Mouse (Mus musculus) embryo, embryonic 9.5 days (tissue): Measurements from ENCODE around the gene Ces1a.
A peak's percentile ranks its signal among the peaks of the same experiment; 100 is the strongest.

Experiments
- DNase-seq: peaks from one replicate; pipeline ENCODE4 v3.0.0-alpha.2; 2017; ENCODE audit errors: extremely low spot score

Gene Ces1a

DNA sequence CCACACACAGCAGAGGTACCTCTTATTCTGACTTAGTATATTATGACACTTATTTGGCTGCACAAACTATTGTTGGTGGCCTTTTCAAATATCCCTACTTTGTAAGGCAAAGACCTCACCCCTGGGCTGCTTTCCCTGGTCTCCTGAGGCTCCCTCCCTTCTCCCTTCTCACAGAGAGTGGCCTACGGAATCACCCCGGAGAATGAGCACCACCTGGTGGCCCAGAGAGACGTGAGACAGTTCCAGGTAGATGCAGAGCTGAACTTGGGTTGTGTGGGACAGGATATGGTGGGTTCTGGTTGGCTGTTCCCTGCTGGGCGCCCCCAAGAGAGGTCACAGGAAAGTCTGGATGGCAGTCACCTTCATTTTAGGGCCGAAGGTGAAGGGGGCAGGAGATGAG is 51.2 kb downstream of the Ces1a start:
- peak; percentile 20 for DNase-seq

DNA sequence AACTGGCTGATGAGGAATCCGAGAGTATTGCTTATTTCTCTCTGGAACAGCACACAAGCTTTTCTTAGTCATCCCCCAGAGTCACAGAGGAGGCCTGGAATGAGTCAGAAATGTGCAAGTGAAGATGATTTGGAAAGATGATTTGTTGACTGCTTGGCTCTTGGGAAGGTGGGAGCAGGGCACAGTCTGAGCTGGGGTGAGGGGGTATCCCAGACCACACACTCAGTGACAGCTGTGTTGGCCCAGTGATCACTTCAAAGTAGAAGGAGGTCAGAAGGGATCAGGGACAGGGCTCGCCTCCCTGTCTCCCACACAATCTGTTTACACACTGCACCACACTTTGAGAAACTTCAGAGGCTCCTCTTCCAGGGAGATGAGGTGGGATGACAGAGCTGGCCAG is 63.6 kb downstream of the Ces1a start:
- DNase-seq, result no peak

DNA sequence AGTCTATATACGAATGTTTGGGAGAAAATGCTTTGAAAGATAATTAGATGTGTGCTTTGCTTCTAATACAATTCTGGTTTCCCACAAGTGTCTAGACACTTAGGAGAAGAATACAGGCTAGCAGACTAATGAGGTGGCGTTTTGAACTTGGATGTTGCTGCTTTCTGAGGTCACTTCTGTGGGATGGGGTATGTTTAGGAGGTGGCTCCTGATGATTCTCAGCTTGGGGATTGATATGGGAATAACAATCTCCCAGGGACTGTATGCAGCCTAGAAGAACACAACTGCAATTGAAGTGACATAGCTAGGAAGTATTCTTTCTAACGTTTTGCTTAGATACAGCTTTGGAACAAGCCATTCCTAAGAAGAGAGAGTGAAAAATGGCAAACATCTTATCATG is 65.5 kb downstream of the Ces1a start:
- DNase-seq, result no peak

DNA sequence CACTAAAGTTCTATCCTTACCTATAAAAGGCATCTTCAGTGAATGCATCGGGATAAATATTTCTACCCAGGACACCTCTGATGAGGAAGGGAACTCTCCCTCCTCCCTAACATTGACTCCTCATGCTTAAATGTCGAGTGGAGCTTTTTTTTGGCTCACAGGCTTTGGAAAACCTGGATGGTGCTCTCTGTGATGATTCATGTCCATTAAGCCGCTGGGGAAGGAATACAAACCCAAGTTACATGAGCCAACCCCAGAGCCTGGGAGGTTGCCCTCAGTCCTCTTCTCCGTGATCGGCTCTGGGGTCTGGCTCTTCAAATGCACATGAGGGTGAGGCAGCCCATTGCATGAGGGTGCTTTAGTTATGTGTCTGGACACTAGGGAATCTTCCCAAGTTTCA is 71.3 kb downstream of the Ces1a start:
- DNase-seq, result no peak

DNA sequence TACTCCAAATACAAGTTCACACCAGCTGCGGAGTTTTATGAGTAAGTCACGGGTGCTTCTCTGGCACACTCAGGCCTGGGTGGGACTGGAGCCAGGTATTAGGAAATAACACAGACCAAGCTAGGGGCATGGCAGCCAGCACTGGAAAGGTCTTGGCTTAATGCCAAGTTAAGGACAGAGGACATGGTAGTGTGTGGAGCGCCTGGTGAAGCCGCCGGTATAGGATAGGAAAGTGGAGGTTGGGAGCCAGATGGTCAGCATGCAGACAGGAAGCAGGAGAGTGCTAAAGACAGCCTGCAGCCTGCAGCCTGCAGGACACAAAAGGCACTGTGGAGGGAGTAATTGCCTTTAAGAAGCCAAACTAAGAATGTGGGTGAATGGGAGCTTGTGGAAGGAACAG is 75.0 kb downstream of the Ces1a start:
- DNase-seq, result no peak
